Mouse (Mus musculus) cerebellum, adult (tissue): ENCODE measurements at regions not wholly inside any gene's neighbourhood (a gene's known extent, or its start where the extent isn't known, plus 50 kb on each side); places are given as distances from the start of the nearest gene placed in this dataset.

ENCODE experiments used
- ATAC-seq: cut with Nextera tagmentation; 2 replicates; pipeline ENCODE4 v1.9.2; 2017; ENCODE audit warnings: mild to moderate bottlenecking, moderate library complexity, mixed read lengths; ENCODE audit not compliant: insufficient number of reproducible peaks, low FRiP score, low TSS enrichment

DNA sequence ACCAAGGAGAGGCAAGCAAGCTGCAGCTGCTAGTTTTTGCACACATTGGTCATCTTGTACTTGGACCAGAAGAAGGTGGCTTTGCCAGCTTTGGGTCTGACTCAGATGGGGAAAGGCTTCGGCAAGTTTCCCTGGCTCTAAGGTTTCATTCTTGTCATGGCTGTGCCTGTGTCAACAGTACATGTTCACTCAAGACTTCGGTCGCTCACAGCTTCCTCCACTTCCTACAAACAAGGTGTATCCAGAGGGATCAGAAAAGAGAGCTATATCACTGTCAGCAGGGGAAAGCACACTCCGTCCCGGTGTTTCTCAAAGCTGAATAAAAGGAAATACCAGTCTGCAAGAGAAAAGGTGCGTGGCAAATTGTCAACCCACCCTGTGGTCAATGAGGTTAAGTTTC lies 86.2 kb upstream of the Elovl6 start:
- ATAC-seq: no peak

DNA sequence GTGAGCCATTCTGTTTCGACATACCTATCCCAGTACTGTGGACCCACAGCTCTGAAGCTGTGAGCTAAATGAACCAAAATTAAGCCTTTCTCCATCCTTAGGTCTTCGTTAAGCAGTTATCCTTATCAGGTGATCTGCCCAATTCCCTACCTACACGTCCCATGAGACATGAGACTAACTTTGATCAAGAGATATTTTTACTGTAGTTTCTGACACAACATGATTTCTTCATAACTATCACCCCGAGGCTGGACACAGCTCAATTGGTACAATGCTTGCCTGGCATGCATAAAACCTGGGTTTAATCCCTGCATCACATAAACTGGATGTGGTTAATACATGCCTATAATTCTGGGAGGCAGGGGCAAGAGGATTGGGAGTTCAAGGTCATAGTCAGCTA lies 82.2 kb upstream of the Elovl6 start:
- ATAC-seq: no peak

- no peak for ATAC-seq
Observed at GRCm38 (mm10) chr3:129450671-129451070, 81.5 kb upstream of the Elovl6 start.

DNA sequence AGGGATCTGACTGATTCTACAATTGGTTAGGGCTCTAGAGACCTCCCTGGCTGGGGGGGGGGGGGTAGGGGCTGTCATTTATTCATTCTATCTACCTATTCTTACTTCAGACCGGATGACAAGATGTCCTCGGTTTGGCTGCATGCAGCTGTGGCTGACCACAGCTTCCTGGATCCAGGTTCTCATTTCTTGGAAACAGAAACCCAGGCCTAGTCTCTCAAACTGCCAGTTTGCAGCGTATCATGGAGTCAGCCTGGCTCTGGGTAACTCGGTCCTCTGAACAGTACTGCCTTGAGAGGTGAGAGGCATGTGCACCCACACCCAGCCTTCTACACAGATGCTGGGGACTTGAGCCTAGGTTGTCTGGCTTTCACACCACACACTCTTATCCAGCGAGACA lies 62.1 kb upstream of the Elovl6 start:
- ATAC-seq: no peak

DNA sequence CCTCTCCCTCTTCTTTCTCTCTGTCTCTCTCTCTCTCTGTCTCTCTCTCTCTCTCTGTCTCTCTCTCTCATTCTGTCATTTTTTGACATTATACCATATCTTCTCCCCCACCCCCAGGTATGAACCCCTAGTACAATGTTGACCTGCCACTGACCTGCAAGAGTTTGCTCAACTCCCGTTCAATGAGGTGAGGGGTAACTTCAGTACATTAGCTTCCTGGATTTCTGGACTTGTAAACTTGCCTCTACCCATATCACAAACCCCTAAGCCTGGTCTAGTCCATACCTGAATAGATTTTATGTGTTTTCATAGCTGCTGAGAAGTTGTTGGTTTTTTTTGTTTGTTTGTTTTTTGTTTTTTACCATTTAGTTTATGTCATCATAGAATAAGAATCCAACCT lies 60.8 kb upstream of the Elovl6 start:
- ATAC-seq: no peak

DNA sequence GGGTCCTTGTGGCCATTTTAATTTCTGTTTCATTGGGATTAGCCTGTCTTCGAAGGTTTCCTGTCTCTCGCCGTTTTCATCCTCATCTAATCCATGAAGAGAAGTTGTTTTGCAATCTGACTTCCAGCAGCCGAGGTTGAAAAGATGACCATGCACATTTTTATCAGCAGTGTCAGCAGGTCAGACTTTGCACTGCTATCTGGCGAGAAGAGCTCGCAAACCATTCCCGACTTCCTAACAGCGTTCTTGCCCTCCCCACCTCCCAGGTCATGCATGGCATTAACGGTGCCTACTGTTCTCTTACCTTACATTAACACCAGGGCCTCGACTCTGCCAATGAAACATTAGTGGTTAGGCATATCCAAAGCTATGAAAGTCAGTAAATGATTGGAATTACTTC lies 60.1 kb upstream of the Elovl6 start:
- no peak for ATAC-seq

DNA sequence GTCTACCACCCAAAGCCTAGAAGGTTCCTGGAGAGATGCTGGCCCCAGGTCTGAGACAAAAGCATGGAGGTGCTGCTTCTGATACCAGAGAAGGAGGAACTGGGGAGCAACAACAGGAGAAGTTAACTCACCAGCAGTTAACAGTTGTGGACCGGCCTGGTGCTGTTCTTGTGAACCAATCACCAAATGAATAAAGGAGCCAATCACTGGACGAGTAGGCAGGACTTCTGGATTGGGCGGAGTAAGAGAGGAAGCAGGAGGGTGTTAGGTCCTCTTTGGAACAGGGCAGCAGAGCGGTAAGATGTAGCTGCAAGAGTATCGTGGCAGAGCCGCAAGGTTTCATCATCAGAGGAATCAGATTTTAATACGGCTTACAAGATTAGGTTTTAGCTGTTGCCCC lies 57.7 kb upstream of the Elovl6 start:
- no peak for ATAC-seq

GRCm38 (mm10) chr3:129476250-129476649 lies 55.9 kb upstream of the Elovl6 start:
- ATAC-seq: no peak

DNA sequence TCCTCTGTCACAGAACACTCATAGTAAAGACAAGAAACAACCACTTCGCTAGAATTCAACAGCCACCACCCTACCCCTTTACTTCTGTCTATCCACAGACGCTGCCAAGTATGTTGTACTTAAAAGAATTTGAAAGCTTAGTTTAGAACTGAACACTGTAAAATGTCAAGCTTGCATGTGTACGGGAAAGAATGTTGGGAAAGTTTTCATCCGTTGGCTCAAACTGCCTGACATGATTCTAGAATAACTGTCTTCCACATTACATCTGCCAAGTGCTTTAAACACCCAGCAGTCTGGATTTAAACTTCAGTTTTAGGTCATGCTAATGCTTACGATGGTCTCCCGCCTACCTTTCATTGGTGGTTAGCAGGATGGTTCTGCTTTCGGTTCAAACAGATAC lies 54.1 kb upstream of the Elovl6 start:
- ATAC-seq: no peak

DNA sequence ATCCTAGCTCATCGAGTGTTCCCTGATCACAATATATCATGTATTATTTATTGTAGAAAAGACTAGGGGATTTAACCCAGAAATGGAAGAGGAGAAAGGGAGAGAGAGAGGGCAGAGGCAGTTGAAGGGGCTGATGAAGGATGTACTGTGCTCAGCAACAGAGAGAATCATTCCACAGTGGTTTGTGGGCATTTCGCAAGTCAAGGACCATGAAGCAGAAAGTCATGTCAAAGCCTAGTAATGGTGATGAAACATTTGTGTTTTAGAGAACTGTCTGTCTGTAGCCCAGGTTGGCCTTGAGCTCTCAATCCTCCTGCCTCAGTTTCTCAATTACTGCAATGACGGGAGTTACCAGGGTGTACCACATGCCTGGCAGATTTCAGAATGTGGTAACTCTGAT lies 50.9 kb upstream of the Elovl6 start:
- no peak for ATAC-seq
